Mouse (Mus musculus) gastrocnemius, postnatal 36 days (tissue): ENCODE measurements around the gene Mroh8. TPM values are rescaled to one million over a fixed set of nuclear protein-coding genes. Genes with fewer than 3 reads are reported as not detected.

Experiments used
- DNase-seq, 2 experiments: peaks; one replicate each; pipeline ENCODE4 v3.0.0; 2022
- intact Hi-C: fragments of 180-260 bp; cut with DNase I; formaldehyde crosslinking; loops from one replicate; pipeline ENCODE4 v1.15.1; 2025
- long read RNA-seq, 2 experiments: library from polyadenylated mRNA; stranded (forward); transcript quantifications; one replicate each; pipeline ENCODE4 v2.0.0; 2021
- total RNA-seq, 2 experiments: library from RNA; stranded (reverse); gene quantifications; 2 replicates each; pipeline ENCODE4 v1.2.3; 2021

The Mroh8 gene
- total RNA-seq: 1 to 10 TPM in 1 of 2 experiments, under 1 TPM in 1; 0.72 to 1.2 TPM
- long read RNA-seq, experiment 1, partial matches to known transcripts: 0 of 1 reads
- long read RNA-seq, experiment 1, other reads (novel, unspliced or antisense): 1 of 1 reads
- long read RNA-seq, experiment 2, partial matches to known transcripts: 0 of 2 reads
- long read RNA-seq, experiment 2, other reads (novel, unspliced or antisense): 2 of 2 reads

DNA sequence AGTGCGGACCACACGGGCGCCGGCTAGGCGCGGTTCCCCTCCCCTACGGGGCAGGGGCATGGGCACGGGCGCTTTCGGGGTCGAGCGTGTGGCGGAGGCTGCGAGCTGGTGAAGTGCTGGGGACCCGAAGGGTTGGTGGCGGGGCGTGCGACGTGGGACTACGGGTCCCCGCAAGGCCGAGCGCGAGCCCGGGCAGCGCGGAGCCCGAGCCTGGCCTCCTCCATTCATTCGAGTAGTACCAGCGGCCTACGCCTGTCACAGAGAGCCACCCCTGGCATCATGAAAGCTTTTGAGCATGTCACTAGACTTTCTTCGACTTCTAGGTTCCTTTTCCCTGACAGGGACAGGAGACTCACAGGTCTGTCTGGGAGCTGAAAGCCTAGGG lies at the start of gene Mroh8:
Gene Mroh8, minus strand, starts transcription at position 134 of the 385 bp plus-strand sequence.
- DNase-seq: no peak
- intact Hi-C loops: no loop called here

GRCm38 (mm10) chr2:157328570-157328969 lies 49.2 kb upstream of the Mroh8 start:
- intact Hi-C loops: no loop called here
- no peak for DNase-seq

DNA sequence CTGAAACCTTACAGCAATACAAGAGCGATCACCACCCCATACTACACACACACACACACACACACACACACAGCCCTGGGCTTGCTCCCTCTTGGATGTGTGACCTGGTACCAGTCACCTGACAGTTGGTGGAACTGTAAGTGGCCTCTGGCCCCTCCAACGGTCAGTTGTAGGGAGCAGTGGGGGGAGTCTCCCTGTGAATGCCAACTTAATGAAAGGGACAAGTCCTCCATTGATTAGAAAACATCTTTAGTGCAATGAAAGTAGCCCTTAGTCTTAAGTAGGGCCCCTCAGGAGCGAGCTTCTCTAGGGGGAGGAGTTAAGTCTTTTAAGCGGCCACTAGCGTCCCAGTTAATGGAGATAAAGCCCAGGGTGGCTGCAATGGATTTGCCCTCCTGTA lies 48.8 kb upstream of the Mroh8 start:
- intact Hi-C loops: no loop called here
- DNase-seq: no peak

DNA sequence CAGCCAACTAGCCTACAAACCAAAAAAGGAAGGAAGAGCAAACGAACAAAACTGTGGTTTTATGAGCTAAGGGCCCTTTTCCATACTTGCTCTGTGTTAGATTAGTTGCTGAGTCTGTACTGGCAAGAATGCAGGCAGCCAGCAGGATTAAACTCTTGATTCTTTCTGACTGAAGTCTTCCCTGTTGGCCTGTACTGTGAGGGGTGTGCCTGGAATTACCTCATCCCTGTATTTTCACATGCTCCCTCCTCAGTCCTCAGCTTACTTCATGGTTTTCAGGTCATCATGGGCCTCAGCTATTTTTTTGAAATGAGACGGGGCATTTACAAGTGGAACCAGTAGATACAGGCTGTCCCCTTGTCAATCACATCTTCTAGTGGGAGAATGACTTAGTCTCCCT lies 45.9 kb upstream of the Mroh8 start:
- no peak for DNase-seq
- intact Hi-C loops: no loop called here

DNA sequence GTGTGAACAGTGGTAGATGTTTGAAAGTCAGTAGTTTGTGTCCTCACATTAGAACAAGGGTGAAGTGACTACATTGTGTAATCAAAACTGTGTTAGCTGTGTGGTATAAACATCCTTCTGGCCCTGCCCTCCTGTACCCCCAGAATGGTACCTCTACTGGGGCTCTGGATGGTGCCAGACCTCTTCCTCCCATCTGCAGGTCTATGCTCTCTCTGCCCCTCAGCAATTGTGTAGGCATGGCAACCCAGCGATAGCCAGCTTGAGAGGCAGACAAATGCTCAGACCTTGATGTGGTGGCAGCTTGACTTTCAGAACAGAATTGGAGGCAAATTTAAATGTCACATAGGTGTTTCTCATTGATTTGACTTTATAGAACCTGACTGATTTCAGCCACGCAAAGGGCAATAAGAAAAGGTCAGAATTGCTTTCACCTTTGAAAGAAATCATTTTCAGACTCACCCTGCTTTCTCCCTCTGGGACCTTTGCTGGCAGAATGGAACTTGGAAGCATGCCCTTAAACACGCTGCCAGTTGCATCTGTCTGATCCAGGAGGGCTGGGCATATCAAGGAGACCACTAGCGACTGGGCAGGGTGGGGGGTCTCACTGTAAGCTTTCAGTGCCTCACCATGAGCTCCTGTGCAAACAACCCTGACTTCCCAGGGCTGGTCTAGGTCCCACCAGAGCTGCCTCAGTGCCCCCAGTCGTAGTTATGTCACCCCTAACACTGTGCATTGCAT lies 42.8 kb upstream of the Mroh8 start:
- DNase-seq: no peak
- intact Hi-C loops: no loop called here

DNA sequence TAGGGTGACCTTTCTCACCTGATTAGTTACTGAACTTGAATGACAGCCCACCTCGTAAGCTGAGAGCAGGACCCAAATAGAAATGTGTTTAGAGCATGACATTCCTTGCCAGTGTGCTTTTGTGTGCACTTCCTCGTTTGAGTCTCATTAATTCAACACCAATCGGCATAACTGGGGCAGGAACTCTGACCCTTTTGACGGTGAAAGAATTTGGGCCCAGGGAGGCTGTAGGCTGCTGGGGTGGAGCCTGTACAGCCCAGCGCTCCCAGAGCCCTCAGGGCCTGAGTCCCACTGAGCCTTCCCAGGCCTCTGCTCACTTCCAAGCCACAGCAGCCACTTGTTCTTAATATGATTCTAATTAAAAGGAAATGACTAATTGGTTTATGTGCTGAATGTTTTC lies 41.5 kb upstream of the Mroh8 start:
- DNase-seq: no peak
- intact Hi-C loops: no loop called here

DNA sequence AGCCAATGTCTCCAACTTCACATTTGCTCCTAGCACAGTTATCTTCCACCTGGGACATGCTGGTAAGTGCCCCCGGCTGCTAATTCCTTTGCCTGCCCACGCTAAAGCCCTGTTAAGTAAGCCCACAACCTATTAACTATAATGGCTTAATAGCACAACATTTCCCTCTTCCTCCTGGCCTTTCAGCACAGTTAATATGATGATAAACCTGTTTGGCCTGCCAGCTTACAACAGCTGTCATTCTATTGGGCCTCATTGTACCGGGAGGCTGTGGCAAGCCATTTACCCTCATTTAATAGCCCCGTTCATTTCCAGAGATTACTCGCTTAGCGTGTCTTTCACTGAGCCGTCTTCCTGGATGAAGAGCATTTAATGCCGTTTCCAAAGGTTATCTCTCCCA lies 40.8 kb upstream of the Mroh8 start:
- DNase-seq: no peak
- intact Hi-C loops: no loop called here

DNA sequence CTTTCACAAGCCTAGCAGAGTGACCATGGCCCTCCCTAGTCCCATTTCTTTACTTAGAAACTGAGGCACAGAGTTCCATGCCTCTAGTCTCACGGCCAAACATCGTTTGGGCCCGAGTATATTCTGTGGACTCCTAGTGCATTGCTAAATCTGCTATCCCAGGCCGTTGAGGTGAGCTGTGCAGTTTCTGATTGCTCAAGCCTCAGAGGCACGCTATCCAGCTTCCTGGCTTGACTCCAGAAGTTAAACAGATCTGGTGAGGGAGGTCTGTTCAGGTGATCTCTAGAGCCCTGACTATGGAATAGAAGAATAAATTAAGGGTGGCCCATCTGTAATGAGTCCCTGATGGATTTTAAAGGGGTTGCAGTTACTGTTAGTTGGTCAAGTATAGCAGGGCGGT lies 37.9 kb upstream of the Mroh8 start:
- intact Hi-C loops: no loop called here
- DNase-seq: no peak

DNA sequence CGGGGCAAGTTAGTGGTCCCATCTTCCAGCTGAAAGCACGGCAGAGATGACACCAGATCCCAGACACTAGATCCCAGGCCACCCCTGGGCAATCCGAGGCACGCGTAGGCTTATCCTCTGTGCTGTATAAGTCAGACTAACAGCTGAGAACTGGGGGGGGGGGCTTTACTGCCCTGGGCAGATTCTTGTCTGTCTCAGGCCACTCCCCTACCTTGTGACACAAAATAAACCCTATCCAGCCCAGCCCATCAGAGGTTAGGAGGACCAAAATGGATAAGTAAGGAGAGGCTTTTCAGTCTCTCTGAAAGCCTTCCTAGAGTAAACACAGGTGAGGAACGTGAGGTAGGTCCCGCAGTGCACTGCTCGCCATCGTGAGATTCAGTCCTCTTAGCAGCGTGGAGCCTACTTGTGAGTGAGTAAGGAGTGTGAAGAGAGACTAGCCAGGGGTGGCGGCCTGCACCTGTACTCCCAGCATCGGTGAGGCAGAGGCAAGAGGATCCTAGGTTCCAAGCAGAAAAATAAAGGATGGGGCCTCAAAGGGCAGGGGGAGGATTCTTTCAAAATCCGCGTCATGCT lies 37.1 kb upstream of the Mroh8 start:
- no peak for DNase-seq
- intact Hi-C loops: no loop called here

DNA sequence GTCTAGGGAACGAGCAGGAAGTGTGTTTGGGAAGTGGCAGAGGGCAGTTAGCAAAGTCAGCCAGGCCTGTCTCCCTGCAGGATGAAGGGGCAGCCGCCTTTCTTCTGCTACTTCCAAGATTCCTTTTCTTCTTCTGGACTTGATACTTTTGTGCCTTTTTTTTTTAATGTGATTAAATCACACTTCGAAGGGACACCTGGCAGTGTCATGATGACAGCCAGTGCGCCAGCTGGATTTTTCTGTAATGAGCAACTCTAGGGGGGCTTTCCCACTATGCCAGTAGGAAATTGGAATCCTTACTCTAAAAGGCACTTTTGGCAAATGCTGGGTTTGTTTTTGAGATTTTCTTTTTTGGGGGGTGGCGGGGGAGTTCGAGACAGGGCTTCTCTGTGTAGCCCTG lies 36.1 kb upstream of the Mroh8 start:
- DNase-seq: no peak

DNA sequence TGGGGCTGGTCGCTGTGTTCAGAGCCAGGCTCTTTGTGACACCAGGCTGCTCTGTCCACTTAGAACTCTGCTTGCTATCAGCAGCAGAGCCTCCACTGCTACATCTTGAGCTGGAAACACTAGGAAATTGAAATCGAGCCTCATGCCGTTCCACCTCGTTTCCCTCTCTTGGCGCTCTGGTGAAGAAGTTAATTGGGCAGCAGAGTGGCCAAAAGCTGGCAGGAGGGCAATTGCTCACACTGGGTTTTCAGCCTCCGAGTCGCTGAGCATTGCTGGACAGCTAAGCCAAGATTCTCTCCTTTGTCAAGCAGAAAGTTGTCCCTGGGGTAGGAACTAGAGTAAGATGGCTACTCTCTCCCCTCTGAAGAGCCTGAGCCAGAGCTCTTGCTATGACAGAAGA lies 35.0 kb upstream of the Mroh8 start:
- intact Hi-C loops: no loop called here

More for the DNA sequence above, 36.1 kb upstream of the Mroh8 start:
- intact Hi-C loops: no loop called here

DNA sequence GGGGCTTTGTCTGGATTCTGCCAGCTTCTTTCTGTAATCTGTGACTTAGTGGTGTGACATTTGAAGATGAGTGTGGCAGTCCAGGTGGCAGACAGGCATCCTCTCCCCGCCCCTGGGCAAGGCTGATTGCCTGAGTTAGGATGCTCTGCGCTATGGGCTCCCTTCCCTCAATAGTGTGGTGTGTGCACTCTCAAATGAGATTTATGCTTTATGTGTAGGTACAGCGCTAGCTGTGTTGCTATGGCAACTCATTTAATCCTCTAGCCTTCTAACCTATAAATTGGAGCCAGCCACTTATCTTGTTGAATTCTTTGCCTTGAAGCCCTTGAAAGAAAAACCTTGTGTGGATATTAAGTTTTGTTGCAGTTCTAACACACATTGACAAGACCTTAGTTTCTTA lies 34.4 kb upstream of the Mroh8 start:
- intact Hi-C loops: no loop called here
- DNase-seq: no peak

More for the DNA sequence above, 35.0 kb upstream of the Mroh8 start:
- no peak for DNase-seq

GRCm38 (mm10) chr2:157310963-157311637 lies 31.8 kb upstream of the Mroh8 start:
- no peak for DNase-seq
- intact Hi-C loops: no loop called here

GRCm38 (mm10) chr2:157309611-157310010 lies 30.3 kb upstream of the Mroh8 start:
- no peak for DNase-seq
- intact Hi-C loops: no loop called here

GRCm38 (mm10) chr2:157308273-157308917 lies 29.0 kb upstream of the Mroh8 start:
- intact Hi-C loops: no loop called here
- no peak for DNase-seq

- intact Hi-C loops: no loop called here
- DNase-seq: peak in 1 of 2 experiments; percentile 27
These were observed 28.4 kb upstream of the Mroh8 start for GRCm38 (mm10) chr2:157307715-157308265.

DNA sequence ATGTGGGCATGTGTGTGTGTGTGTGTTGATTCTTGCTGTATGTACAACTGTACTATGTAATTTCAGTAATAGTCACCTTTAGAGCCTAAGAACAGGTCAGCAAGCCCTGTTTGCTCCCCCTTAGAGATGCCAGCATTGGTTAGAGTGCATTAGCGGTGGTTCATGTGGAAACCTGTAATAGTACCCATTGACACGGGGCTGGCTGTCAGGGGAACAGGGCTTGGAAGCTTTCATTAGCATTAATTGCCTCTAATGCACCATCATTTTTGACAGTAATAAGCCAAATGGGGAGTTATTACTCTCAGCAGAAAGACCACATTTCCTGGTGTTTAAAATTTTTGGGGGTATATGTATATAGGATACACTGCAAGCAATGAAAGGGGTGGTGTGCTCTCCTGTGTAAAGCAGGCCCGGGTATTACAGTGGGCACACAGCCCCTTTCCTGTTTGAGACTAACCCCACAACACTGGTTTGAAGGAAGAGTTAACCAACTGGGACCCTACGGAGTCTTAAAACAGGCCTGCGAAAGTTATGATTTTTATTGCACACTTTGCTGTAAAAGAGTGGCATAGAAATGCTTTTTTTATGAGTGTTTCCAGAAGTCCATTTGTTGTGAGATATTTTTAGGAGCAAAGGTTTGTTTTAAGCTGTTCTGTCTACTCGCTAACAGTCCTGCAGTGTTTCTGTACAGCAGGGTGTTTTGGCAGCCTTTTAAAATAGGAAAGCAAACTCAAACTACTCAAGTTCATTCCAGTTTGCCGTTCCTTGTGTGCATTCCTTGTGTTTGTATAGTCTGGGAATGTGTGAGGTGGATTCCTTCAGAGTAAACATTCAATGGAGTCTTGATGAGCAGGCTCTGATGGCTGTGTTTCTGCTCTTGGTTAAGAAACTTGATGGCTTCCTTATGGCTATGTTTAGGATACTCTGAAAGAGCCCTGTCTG lies 27.0 kb upstream of the Mroh8 start:
- intact Hi-C loops: no loop called here
- DNase-seq: no peak

DNA sequence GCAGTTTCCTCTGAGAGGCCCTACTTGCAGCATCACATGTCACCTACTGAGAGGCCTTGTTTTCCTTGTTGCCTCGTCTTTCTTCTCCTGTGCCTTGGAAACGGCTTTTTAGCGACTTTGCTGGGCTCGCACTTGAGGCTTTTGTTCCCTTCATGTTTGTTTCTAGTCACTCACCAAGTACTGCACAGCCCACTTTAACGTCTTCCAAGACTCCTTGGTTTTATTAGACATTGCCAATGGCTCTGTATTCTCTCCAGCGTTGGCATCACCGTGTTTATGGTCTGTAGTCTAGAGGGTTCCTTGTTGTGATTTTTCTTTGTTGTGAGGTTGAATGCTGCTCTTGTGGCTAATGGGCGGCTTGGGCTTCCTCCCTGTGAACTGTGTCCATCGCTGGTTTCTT lies 23.7 kb upstream of the Mroh8 start:
- intact Hi-C loops: no loop called here
- DNase-seq: no peak

DNA sequence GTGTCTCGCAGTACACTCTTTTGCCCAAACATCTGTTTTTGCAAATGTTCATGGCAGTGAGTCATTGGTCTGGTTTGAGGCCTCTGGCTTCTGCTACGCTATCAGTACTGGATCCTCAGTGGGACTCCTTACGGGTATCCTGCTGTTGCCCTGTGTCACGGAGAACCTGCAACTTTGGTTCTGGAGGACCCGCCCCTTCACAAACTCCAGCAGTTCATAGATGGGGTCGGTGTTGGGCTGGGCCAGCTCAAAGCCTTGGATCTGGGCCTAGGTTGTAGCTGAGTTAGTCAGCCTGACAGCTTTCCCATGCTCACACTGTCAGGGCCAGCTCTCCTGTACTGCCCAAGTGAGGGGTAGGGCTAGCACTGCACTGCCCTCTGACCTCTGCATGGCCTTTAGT lies 20.7 kb upstream of the Mroh8 start:
- intact Hi-C loops: no loop called here

More for the DNA sequence above, 20.7 kb upstream of the Mroh8 start:
- DNase-seq: no peak
